Mouse (Mus musculus) neutrophil, adult 65 days (primary cell): ENCODE measurements around the gene Klhl11. TPM values are rescaled to one million over a fixed set of nuclear protein-coding genes. Genes with fewer than 3 reads are reported as not detected.

Experiments used
- total RNA-seq: library from RNA; stranded (reverse); gene quantifications from 2 replicates; pipeline ENCODE4 v1.2.4, GENCODE M21; 2023

Gene Klhl11
- total RNA-seq: 15.6 and 20.5 TPM in 2 replicates

DNA sequence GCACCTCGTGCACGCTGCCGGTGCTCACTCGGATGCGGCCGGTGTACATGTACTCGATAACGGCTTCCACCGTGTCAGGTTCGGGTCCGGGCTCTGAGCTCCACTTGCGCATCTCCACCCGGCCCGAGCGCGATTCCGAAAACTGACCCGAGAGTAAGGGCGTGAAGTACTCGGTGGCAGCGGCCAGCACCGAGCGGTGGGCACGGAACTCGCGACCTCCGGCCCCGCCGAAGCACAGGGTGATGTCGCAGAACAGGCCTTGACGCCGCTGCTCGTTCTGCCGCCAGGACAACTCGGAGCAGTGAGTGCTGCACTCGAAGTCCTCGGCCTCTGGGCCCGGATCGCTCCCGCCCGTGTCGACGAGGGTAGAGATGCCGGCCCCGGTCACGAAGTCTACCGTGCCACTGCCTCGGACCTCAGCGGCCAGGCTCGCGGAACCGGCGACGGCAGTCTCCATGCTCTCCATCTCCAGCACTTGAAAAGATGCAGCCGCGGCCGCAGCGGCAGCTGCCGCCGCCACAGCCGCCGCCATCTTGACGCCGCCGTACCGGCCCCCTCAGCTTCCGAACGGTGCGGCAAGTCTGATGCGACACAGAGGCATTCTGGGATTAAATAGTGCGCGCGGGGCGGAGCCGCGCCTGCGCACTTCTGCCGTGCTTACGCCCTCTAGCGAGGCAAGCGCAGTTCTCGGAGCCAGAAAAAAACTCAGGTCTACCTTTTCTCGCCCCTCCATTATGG, at the start of gene Klhl11:
Gene Klhl11, minus strand, starts transcription at position 545 of the 738 bp plus-strand sequence.

DNA sequence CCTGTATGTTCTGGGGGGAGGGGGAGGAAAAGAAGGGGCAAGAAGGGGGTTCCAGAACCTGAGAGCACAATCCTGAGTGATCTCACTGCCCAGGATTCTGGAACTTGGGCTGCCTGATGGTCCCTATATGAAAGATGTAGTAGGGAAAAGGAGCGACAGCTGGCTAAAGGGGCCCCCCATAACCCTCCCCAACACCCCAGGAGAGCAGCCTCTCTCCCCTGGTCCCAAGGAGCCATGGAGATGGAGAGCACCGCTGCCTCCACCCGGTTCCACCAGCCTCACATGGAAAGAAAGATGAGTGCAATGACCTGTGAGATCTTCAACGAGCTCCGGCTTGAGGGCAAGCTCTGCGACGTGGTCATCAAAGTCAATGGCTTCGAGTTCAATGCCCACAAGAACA, 30.7 kb downstream of the Klhl11 start, which contains the start of the genes Nt5c3b and Klhl10:
Gene Nt5c3b, minus strand, starts transcription at position 12 of the 400 bp plus-strand sequence.
Gene Klhl10, plus strand, starts transcription at position 121 of the 400 bp plus-strand sequence.

DNA sequence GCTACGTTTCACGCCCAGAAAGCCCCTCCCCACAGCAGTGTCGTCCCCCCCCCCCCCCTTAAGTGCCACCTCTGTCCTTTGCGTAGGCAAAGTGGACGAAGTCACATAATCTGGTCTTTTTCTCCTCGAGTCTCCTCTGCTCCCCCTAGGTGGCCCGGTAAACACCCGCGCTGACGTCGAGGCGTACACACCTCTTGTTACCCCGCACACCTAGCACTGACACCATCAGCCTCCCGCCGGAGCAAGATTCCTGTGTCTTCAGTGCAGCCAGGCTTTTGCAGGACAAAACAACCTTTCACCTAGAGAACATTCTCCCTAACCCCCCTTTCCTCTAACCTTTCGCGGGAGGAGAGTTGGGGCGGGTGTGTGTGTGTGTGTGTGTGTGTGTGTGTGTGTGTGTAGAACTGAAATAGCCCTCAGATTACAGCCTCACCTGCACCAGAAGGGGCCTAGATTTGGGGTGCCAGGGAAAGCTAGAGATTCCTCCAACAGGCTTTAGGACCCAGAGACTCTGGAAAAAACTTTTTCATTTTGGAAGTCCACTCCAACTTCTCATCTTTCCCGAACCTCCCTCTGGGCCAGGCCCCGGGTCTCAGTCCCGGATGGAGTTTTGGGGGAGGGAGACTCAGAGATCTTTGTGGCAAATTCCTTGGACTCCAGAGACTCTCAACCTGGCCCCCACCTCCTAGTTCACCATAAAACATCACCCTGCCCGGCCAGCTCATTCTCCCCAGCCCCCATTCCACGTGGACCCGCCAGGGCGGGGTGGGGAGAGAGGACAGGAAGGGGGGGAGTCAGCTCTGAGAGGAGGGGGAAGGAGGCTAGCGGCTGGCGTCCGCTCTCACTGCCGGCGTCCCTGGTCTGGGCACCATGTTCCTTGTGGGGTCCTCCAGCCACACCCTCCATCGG, 57.4 kb downstream of the Klhl11 start, which contains the start of gene Fkbp10:
Gene Fkbp10, plus strand, starts transcription at position 784 of the 909 bp plus-strand sequence.

DNA sequence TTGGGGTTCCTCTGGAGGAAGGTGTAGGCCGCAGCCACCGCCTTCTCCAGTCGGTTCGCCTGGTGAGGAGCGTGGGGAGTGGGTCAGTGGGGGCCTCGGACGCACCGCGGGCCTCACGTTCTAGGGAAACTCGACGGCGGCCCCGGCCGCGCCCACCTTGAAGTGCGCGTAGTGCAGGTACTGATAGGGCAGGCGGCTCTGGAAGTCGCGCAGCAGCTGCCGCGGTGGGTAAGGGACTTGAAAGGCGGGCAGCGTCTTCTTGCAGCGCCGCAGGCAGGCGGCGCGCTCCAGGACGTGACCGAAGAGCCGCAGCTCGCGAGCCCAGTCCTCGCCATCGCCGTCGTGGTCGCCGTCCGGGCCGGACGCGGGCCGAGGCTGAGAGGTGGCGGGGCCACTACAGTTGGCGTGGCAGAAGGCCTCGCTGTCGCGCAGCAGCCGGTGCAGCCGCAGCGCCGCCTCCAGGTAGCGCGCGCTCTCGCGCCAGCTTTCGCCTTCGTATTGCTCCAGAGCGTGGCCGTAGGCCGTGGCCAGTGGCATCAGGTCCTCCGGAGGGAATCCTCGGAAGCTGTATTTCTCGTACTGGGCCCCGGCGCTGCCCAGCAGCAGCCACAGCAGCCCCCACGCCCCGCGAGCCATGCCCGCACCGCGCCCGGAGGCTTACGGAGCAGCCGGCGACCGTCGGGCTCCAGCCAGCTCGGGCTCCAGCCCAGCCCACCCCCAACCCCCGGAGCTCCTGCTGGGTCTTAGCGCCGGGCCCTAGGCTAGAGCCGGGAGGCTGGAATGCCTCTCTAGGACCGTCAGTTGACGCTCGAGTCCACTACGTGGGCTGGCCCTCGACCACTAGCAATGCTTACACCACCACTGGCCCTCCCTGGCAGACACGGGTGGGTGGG, 58.3 kb downstream of the Klhl11 start, which contains the start of gene P3h4:
Gene P3h4, minus strand, starts transcription at position 816 of the 893 bp plus-strand sequence.

Other genes with a start within 250 kb of the Klhl11 start
- not detected in 2 replicates for gene Krt16, start 223.8 kb downstream of the Klhl11 start, total RNA-seq
- gene Krt17, start 211.7 kb downstream of the Klhl11 start, total RNA-seq: not detected in 2 replicates
- not detected in 2 replicates for gene Krt42, start 202.9 kb downstream of the Klhl11 start, total RNA-seq
- 1,814 and 1,969 TPM in 2 replicates for gene Eif1, start 152.9 kb downstream of the Klhl11 start, total RNA-seq
- not detected in 2 replicates for gene Gast, start 138.3 kb downstream of the Klhl11 start, total RNA-seq
- gene Hap1, start 116.6 kb downstream of the Klhl11 start, total RNA-seq: 0.22 and 0.34 TPM in 2 replicates
- 15.8 and 23.9 TPM in 2 replicates for gene Jup, start 75.0 kb downstream of the Klhl11 start, total RNA-seq
- 0.22 and 0.23 TPM in 2 replicates for gene P3h4, start 57.9 kb downstream of the Klhl11 start, total RNA-seq
- gene Fkbp10, start 57.0 kb downstream of the Klhl11 start, total RNA-seq: 0.51 and 0.68 TPM in 2 replicates
- 4.1 and 4.5 TPM in 2 replicates for gene Nt5c3b, start 30.9 kb downstream of the Klhl11 start, total RNA-seq
- not detected in 2 replicates for gene Klhl10, start 30.8 kb downstream of the Klhl11 start, total RNA-seq
- gene Acly, start 55.3 kb upstream of the Klhl11 start, total RNA-seq: 116 and 138 TPM in 2 replicates
- gene Ttc25, start 72.9 kb upstream of the Klhl11 start, total RNA-seq: not detected in 2 replicates
- gene Cnp, start 102.2 kb upstream of the Klhl11 start, total RNA-seq: 8.8 and 11.1 TPM in 2 replicates
- 38.6 and 41.5 TPM in 2 replicates for gene Nkiras2, start 146.5 kb upstream of the Klhl11 start, total RNA-seq
- gene Dnajc7, start 147.4 kb upstream of the Klhl11 start, total RNA-seq: 130 and 149 TPM in 2 replicates
- not detected in 2 replicates for gene Zfp385c, start 219.7 kb upstream of the Klhl11 start, total RNA-seq
- gene Dhx58, start 231.5 kb upstream of the Klhl11 start, total RNA-seq: 24.0 and 25.9 TPM in 2 replicates
- 7.2 and 8.3 TPM in 2 replicates for gene Kat2a, start 239.7 kb upstream of the Klhl11 start, total RNA-seq
- gene Hspb9, start 241.1 kb upstream of the Klhl11 start, total RNA-seq: not detected in 2 replicates